ENCODE assay signal across 25 mouse cellular contexts in genomic region chr13:36270867-36271266, GRCm38 (mm10).
DNase-seq lines count a peak whose midpoint lies in the region; ATAC-seq and TF ChIP-seq lines count a peak whose summit lies in the region.
"Had no signal": no experiment of that assay in that cellular context is flagged by ENCODE, and none has a peak within 500 bp of the region (broad histone marks: within the 10 kb centered on the region; RNA-seq: fewer than 3 reads in every experiment).

No protein-coding gene starts in this region.

- ATAC-seq in intestine, postnatal 0 days, result no peak
- ATAC-seq in intestine, embryonic 15.5 days, result no peak
- ATAC-seq in lung, embryonic 14.5 days (ENCODE audit: insufficient read depth), result no peak
- ATAC-seq in lung, postnatal 0 days, result no peak
- no peak for ATAC-seq in Patski
- ATAC-seq: intestine, embryonic 16.5 days; liver, postnatal 0 days had no signal

- peak; percentile 30 to 34 for DNase-seq in cerebellum, postnatal 10 days
- DNase-seq in cerebellum, postnatal 36 days, result no peak
- DNase-seq in lung, embryonic 14.5 days, result peak; percentile 12
- no peak for DNase-seq in lung, postnatal 0 days (ENCODE audit: low spot score)
- DNase-seq in Patski (ENCODE audit: low read depth, low spot score), result no peak
- DNase-seq in urinary bladder, postnatal 10 days (ENCODE audit: low spot score), result no peak
- DNase-seq: adrenal gland, postnatal 25 days; cerebellum, adult 18-20 months; cerebellum, postnatal 14 days; gastrocnemius, postnatal 14 days; heart, postnatal 14 days; kidney, postnatal 4 days; liver, postnatal 0 days; lung, postnatal 10 days; thymus, postnatal 14 days had no signal

- no peak for TF ChIP-seq EP300 in lung, postnatal 0 days (IDR thresholded peaks at IDR 0.05)

- no peak overlapping the region for H3K4me2 ChIP-seq in intestine, postnatal 0 days (replicated peaks; ENCODE audit: low read depth)
- H3K4me2 ChIP-seq in intestine, embryonic 15.5 days (replicated peaks), result no peak overlapping the region
- H3K4me2 ChIP-seq in lung, embryonic 14.5 days, result no peak overlapping the region
- no peak overlapping the region for H3K4me2 ChIP-seq in lung, postnatal 0 days (replicated peaks; ENCODE audit: low read depth, low read length)
- H3K4me2 ChIP-seq: embryonic facial prominence, embryonic 13.5 days; hindbrain, embryonic 15.5 days; limb, embryonic 12.5 days; liver, embryonic 11.5 days had no signal

- no peak overlapping the region for H3K4me3 ChIP-seq in intestine, postnatal 0 days (ENCODE audit: low read depth, low read length)
- H3K4me3 ChIP-seq in intestine, embryonic 15.5 days (replicated peaks), result no peak overlapping the region
- H3K4me3 ChIP-seq in lung, embryonic 14.5 days (ENCODE audit: low read depth, low read length), result no peak overlapping the region
- no peak overlapping the region for H3K4me3 ChIP-seq in lung, postnatal 0 days (ENCODE audit: low read depth, low read length)
- H3K4me3 ChIP-seq: embryonic facial prominence, embryonic 13.5 days; forebrain, embryonic 10.5 days; hindbrain, embryonic 10.5 days; hindbrain, embryonic 15.5 days; limb, embryonic 12.5 days had no signal

- no peak overlapping the region for H3K27ac ChIP-seq in intestine, postnatal 0 days (ENCODE audit: low read depth, low read length)
- H3K27ac ChIP-seq in intestine, embryonic 15.5 days, result no peak overlapping the region
- no peak overlapping the region for H3K27ac ChIP-seq in lung, embryonic 14.5 days (ENCODE audit: low read depth)
- no peak overlapping the region for H3K27ac ChIP-seq in lung, postnatal 0 days (ENCODE audit: low read length)
- H3K27ac ChIP-seq: embryonic facial prominence, embryonic 13.5 days; forebrain, embryonic 10.5 days; hindbrain, embryonic 10.5 days; hindbrain, embryonic 15.5 days; limb, embryonic 12.5 days; macrophage had no signal

- H3K27me3 ChIP-seq in intestine, postnatal 0 days (replicated peaks; ENCODE audit: control insufficient read depth, insufficient read depth, low read length), result no peaks in the 10 kb centered on the region
- no peaks in the 10 kb centered on the region for H3K27me3 ChIP-seq in intestine, embryonic 15.5 days (replicated peaks)
- H3K27me3 ChIP-seq in lung, embryonic 14.5 days (ENCODE audit: insufficient read depth, low read length), result no peaks in the 10 kb centered on the region
- H3K27me3 ChIP-seq in lung, postnatal 0 days (replicated peaks; ENCODE audit: insufficient read depth, low read length), result no peaks in the 10 kb centered on the region
- H3K27me3 ChIP-seq in Patski, result no peaks in the 10 kb centered on the region
- H3K27me3 ChIP-seq: embryonic facial prominence, embryonic 13.5 days; hindbrain, embryonic 15.5 days; limb, embryonic 12.5 days had no signal

- CTCF ChIA-PET in Patski (lab: Charles Lee), result interaction anchor here (1.1 to 1.4 kb wide), 4 partner anchors 24 to 252 kb away, joined by 3 read pairs; no protein-coding TSS in a partner anchor

- 88% methylated on average over 1 of the region's 1 CpGs for WGBS in intestine, postnatal 0 days
- 76% methylated on average over 1 of the region's 1 CpGs for WGBS in intestine, embryonic 15.5 days
- 89% methylated on average over 1 of the region's 1 CpGs for WGBS in lung, embryonic 14.5 days
- 90% methylated on average over 1 of the region's 1 CpGs for WGBS in lung, postnatal 0 days

- POLR2A ChIA-PET in Patski (lab: Charles Lee), result no interaction called here

- no peak overlapping the region for H3K9ac ChIP-seq in intestine, postnatal 0 days (ENCODE audit: low read depth, low read length)
- H3K9ac ChIP-seq in intestine, embryonic 15.5 days, result no peak overlapping the region
- H3K9ac ChIP-seq in lung, embryonic 14.5 days, result no peak overlapping the region
- H3K9ac ChIP-seq in lung, postnatal 0 days (replicated peaks; ENCODE audit: low read depth), result no peak overlapping the region
- H3K9ac ChIP-seq: embryonic facial prominence, embryonic 13.5 days; hindbrain, embryonic 15.5 days; limb, embryonic 12.5 days; liver, postnatal 0 days had no signal

- H3K36me3 ChIP-seq in intestine, postnatal 0 days (ENCODE audit: control insufficient read depth, insufficient read depth), result no peaks in the 10 kb centered on the region
- no peaks in the 10 kb centered on the region for H3K36me3 ChIP-seq in intestine, embryonic 15.5 days
- no peaks in the 10 kb centered on the region for H3K36me3 ChIP-seq in lung, embryonic 14.5 days (ENCODE audit: insufficient read depth)
- no peaks in the 10 kb centered on the region for H3K36me3 ChIP-seq in lung, postnatal 0 days (ENCODE audit: insufficient read depth, low read length)
- H3K36me3 ChIP-seq: embryonic facial prominence, embryonic 13.5 days; forebrain, embryonic 10.5 days; hindbrain, embryonic 10.5 days; hindbrain, embryonic 15.5 days; limb, embryonic 12.5 days had no signal

- H3K4me1 ChIP-seq in intestine, postnatal 0 days (replicated peaks; ENCODE audit: control insufficient read depth, insufficient read depth, low read length), result no peaks in the 10 kb centered on the region
- no peaks in the 10 kb centered on the region for H3K4me1 ChIP-seq in intestine, embryonic 15.5 days (replicated peaks)
- no peaks in the 10 kb centered on the region for H3K4me1 ChIP-seq in lung, embryonic 14.5 days (ENCODE audit: insufficient read depth)
- H3K4me1 ChIP-seq in lung, postnatal 0 days (ENCODE audit: insufficient read depth, low read depth, low read length), result no peaks in the 10 kb centered on the region
- H3K4me1 ChIP-seq: embryonic facial prominence, embryonic 13.5 days; hindbrain, embryonic 15.5 days; limb, embryonic 12.5 days had no signal

- no peaks in the 10 kb centered on the region for H3K9me3 ChIP-seq in intestine, postnatal 0 days (ENCODE audit: control insufficient read depth)
- no peaks in the 10 kb centered on the region for H3K9me3 ChIP-seq in intestine, embryonic 15.5 days
- no peaks in the 10 kb centered on the region for H3K9me3 ChIP-seq in lung, embryonic 14.5 days (ENCODE audit: low read depth, low read length)
- H3K9me3 ChIP-seq in lung, postnatal 0 days (ENCODE audit: low read length), result no peaks in the 10 kb centered on the region
- H3K9me3 ChIP-seq: embryonic facial prominence, embryonic 13.5 days; forebrain, embryonic 10.5 days; hindbrain, embryonic 10.5 days; hindbrain, embryonic 15.5 days; limb, embryonic 12.5 days had no signal

- TF ChIP-seq CTCF in intestine, postnatal 0 days (IDR thresholded peaks at IDR 0.05; ENCODE audit: low read depth), result peak; percentile 21; the same call in 1 of the 2 replicates
- TF ChIP-seq CTCF in lung, embryonic 14.5 days (IDR thresholded peaks at IDR 0.05; ENCODE audit: low read depth), result no peak
- TF ChIP-seq CTCF in lung, postnatal 0 days (IDR thresholded peaks at IDR 0.05), result no peak
- TF ChIP-seq CTCF in Patski (IDR thresholded peaks at IDR 0.05), result peak; percentile 21

- in situ Hi-C loops in Patski (cut with MboI; ENCODE audit: low pct_unique_long_range_greater_than_20kb), result no loop called here

Comparison
In these comparisons a context has a peak if more than half of its experiments do, and no peak if none do; other contexts are left out.
1. DNase-seq: peak in cerebellum, postnatal 10 days (2 of 2) and lung, embryonic 14.5 days (single experiment); none in cerebellum, postnatal 36 days (0 of 2), lung, postnatal 0 days (single experiment), Patski (single experiment) and urinary bladder, postnatal 10 days (single experiment).
2. CTCF ChIP-seq: peak in intestine, postnatal 0 days (single experiment) and Patski (single experiment); none in lung, embryonic 14.5 days (single experiment) and lung, postnatal 0 days (single experiment).